Mouse (Mus musculus): ENCODE data around the gene Nfic.
A peak's percentile ranks its signal among the peaks of the same experiment; 100 is the strongest.

The Nfic gene

DNA sequence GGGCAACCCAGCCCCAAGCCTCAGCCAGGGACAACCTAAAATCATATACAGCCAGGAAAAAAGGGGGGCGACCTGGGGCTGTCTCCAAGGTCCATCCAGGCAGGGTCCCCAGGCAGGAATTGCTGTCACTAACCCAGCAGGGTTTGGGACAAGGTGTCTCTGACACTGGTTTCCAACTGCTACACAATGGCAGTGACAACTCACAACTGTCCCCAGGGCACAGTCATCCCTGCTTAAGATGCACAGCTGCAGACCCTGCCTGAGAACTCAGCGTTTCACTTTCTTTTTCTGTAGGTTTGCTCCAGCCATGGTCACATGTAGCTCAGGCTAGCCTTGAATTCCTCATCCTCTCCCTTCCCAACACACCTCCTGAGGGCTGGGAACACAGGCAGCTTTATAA is 26.3 kb downstream of the Nfic start:
- peak; percentile 19 for DNase-seq

DNA sequence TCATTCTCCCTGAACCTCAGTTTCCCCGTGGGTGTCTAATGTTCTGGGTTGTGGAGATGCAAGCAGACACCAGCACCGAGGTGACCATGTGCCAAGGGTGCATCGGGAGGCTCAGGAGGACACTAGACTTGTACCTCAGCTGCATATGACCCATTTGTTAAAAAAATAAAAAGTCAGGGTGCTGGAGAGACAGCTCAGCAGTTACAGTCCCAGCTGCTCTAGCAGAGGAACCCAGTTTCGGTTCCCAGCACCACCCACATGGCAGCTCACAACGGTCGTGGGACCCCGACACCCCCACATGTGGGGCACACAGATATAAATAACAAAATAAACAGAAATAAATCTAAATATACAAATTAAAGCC is 26.9 kb downstream of the Nfic start:
- DNase-seq, result peak; percentile 14

DNA sequence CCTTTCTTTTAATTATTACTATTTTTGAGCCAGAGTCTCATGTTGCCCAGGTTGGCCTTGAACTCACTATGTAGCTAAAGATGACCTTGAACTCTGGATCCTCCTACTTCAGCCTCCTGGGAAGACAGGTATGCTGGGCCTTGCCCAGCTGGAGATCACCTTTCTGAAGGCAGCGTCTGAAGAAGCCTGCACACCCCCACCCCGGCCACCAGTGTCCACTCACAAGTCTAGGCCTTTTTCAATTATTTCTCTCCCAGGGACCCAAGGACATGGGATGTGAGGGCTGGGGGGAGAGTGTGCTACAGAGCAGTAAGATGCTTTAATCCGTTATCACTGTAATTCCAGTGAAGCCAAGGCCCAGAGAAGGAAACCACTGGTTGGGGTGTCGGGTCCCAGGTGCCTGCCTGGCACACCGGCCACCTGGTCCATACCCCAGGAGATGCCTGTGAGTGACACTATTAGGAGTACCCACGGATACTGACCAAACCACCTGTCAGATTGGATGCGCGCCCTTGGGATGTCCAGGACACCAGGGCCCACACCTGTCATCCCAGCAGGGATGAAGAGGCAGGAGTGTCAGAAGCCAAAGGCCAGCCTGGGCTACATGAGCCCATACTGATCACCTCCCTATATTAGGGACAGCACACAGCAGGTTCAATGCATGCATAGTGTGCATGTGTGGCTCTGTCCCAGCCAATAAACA is 27.5 kb downstream of the Nfic start:
- DNase-seq, result peak; percentile 25

DNA sequence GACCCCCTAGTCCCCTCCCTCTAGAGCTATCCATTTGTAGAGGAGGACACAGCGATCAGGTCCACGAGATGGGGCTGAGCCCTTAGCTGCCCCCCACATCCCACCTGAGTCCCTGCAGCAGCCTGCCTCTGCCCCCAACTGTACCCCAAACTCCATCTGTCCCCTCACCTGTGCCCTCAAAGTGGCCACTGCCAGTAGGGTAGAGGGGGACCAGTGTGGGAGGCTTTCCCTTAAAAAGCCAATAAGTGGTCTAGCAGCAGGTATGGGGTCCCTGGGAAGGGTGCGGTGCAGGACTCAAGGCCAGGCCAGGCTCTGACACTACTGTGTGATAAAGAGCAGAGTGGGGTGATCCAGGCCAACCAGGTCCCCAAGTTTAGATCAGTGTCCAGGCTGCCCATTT is 28.1 kb downstream of the Nfic start:
- peak; percentile 25 for DNase-seq

DNA sequence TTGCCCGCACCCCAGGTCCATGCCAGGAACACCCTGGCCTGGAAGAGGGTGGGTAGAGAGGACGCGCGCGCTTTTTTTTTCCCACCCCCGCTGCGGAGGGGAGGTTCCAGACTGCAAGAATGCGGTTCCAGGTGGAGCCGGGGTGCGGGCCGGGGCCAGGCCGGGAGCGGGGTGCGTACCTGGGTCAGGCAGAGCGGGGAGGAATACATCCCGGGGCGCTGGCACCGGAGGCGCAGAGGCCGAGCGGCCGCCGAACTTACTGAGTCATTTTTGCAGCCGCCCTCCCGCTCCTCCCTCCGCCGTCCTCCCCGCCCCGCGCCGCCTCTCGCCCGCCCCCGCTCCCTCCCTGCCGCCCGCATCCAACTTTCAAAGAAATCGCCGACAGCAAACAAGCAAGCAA is 28.5 kb downstream of the Nfic start:
- peak; percentile 88 for DNase-seq

DNA sequence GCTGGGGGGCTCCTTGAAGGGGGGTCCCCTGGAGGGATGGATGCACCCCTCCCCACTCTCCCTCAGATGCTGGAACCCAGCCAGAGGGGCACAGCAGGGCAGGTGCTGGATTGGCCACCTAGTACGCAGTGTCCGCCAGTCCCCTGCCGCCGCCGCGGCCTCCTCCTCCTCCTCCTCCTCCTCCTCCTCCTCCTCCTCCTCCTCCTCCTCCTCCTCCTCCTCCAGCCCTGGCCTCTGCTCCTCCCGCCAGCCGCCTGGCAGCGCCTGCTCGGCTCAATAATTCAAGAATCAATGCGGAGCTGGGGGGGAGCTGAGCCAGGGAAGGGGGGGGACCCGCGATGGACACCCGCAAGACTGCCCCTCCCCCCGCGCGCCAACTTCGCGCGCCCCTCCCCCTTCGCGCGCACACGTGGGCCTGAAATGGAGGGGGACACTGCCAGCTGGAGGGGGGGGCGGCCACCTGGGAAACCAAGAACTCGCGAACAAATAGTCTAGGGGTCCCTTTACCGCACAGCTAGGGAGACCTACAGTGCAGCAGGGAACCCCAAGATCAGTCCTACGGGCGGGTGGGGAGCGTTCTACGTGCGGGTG is 29.3 kb downstream of the Nfic start:
- peak; percentile 70 for DNase-seq

DNA sequence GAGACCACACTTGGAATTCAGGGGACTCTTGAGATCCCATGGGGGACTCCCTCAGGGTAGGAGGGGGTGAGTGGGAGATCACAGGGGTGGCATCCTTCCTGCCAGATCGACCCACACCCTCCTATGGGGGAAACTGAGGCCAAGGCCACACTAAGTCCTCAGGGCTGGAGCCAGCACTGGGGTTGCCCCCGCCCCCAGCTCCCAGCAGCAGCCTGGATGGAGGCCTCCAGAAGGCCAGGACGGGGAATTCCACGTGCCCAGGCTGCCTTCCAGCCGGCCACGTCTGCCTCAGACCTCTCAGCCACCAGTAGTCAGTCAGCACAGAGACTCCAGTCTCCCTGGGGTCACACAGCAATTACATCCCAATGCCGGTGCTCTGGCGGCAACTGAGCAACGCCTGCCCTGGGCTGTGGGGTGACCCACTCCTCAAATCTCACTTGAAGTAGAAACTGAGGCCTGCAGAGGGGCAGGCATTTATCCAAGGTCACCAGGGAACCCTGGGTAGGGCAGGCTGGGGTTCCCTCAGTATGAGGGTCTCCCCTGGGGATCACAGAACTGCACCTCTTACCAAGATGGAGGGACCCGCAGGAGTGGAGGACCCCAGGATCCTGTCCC is 30.1 kb downstream of the Nfic start:
- peak; percentile 65 for DNase-seq

DNA sequence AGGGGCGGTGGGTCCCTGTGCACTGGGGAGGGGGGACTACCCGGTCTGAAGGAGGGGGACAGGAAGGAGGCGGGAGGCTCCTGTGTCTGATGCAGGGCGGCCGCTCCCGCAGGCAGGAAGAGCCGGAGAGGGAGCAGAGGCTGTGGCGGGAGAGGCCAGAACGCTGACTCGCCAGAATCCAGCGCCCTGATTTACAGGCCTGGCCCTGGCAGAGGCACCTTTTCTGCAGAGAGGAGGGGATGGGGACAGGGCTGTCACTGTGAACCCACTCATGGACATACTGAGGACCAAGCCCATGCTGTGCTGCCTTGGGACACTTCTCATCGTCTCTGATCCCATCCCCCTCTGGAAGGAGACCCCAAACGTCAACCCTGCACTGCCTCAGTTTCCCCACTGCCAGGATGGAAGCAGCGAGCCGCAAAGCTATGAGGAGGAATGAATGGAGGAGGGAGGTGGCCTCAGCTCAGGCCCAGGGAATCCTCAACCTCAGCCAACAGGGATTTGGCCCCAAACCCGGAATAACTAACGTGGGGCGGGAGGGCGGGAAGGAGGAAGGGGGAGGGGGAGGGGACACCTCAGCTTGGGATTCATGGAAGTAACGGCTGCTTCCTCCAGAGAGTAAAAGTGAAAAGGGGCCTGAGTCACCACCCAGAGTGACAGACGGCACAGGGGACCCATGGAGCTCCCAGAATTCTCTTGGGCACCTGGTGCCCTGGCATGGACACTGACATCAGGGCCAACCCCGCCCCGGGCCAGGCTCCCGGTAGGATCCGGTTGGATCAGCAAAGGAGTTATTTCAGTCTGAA is 31.0 kb downstream of the Nfic start:
- peak; percentile 83 for DNase-seq

DNA sequence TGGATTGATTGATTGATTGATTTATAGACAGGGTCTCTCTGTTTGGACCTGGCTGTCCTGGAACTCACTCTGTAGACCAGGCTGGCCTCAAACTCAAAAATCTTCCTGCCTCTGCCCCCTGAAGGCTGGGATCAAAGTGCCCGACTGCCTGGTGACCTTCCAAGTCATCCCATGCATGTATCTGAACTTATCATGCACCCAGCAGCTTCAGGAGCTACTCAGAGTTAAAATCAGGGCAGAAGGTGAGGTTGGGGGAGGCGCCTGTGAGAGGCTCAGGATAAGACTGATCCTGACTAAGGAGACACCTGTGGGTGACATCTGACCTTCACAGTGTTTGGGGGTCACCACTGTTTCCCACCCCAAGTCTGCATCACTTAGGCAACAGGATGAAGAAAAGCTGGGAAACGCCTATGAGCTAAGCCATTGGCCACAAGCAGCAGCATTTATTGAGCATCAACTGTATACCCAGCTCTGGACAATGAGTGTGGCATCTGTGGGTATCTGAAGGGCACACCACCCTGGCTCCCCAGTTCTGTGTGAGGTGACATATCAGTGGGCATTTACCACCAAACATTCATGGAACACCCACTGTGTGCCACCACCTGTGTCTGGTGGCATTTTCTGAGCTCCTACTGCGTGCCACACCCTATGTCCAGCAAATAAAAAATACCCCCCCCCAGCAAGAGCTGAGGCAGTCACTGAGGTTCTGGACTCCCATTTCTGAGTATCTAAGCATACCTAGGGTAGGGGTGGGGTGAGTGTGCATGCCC is 31.8 kb downstream of the Nfic start:
- peak; percentile 20 for DNase-seq

DNA sequence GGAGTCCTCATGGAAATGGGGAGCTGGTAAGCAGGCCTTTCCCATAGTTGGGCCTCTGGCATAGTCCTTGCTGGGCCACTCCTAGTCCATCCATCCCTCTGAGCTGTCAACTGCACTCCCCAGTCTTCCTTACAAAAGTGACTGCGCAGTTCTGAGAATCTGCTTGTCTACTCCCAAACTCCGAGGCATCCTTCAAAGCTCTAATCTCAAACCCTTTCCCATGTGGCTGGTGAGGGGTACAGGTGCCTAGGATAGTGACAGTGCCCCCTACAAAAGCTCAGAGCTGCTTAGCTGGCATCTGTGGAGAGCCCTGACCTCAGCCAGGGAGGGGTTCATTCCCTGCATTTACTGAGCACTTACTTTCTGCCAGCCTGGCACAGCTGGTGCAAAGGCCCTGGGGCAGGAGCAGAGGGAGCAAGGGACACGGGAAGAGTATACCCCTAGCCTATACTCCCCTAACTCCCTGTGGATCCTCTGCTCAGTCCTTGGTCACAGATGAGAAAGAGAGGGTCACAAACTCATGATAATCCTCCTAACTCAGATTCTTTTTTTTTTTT is 32.7 kb downstream of the Nfic start:
- DNase-seq, result peak; percentile 10

DNA sequence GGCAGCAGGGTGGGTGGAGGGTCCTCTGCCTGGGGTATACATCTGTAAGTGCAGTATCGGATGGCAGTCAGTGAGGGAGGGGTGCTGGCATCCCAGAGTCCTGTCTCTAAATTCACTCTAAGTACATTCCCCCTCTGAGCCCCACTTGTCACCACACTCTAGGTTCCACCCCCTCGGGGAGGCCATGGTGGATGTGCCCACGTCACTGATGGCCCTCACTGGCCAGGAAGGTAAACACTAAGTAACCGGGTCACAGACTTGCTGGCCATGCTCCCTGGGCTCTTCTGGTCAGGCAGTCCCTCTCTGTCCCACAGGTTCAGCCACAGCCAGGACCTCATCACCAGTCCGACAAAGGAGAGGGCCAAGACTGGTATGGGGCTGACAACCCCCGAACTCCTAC is 33.2 kb downstream of the Nfic start:
- DNase-seq, result peak; percentile 13

DNA sequence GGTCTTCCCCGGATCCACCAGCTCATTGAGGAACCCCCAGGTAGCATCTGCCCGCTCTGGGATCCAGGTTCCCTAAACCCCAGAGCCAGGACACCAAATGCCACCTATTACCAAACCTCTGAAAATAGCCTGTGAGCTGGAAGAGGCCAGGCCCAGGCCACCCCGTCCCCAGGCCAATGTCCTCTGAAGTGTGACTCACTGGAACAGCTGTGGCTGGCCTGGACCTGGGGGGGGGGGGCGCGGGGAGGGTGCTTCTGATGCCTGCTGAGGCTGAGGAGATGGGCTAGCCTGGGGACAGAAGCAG is 33.7 kb downstream of the Nfic start:
- DNase-seq, result peak; percentile 11

DNA sequence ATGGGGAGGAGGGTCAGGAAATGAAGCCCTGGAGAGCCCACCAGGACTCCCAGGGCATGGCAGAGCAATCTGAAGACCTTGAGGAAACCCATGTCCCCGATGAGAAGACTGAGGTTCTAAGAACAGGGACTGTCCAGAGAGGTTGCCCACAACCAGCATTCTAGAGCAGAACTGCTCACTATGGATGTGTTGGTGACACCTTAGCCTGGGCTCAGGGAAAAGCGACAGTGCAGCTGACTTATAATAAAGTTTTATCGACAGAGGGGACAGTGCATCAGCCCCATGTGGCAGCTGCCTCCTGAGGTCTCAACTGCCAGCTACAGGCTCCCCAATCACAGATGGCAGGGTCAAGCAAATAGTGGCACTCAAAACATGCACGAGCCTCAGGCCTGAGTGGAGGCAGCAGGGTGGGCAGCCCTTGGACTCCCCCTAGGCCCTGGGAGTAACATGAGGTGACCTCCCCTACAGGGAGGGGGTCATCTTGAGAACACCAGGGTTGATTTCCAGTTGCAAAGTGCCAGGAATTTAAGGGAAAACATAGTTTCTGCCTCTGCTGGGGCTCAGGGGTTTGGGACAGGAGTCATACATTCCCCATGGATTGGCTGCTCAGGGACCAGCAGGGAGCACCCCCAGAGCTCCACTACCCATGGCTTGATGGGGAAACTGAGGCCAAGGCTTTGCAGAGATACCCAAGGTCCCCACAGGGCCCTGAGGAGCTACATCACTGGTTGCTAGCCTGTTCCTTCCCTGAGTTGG is 34.2 kb downstream of the Nfic start:
- no peak for DNase-seq

DNA sequence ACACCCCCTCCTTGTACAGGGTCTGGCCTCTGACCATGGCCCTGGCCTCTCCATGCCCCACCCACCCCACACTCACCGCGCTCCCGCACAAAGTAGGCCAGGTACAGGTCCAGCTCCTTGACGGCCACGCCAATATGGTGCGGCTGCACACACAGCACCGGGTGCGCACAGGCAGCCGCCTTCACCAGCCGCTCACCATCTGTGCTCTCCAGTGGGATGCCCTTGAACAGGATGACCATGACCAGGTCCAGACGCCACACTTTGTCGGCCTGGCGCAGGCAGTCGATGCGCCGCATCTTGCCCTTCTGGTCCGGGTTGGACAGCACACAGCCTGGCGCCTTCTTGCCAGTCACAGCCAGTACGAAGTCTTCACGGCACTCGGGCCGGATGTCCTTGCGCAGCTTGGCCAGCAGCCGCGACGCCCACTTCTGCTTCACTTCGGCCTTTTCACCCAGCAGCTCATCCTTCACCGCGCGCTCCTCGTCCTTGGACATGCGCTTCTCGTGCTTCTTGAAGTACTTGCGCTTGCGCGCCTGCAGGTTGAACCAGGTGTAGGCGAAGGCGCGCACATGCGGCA is 35.2 kb downstream of the Nfic start:
- DNase-seq, result peak; percentile 44

DNA sequence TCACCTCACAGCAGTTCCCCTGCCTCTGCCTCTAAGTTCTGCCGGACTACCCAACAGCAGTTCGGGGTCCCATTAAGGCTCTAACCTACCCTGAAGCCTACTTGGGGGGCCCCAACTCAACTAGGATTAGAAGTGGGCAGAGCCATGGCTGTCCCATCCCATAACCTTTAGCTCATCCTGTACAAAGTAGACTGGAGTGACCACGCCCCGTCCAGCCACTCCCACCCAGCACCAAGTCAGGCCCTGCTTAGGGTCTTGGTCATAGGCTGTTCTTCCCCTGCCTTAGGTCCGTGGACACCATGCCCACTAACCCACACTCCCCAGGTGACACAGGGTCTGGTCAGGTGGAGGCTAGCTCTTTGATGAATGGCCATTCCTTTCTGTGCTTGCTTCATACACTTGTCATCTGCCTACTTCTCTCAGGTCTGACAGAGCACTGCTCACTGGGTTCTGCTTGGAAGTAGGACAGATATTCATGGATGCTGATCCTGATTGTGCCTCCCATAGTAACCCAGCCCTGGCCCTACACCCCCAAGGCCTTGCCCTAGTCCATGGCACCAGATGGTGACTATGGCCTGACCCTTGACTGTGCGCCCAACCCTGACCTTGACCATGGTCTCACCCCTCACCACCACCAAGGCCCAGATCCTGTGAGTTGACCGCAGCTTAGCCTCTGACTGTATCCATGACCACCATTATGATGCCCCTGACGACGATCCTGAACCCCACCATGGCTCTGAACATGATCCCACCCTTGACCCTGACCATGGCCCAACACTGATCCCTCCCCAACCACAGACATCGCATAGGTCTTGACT is 36.1 kb downstream of the Nfic start:
- peak; percentile 14 for DNase-seq

DNA sequence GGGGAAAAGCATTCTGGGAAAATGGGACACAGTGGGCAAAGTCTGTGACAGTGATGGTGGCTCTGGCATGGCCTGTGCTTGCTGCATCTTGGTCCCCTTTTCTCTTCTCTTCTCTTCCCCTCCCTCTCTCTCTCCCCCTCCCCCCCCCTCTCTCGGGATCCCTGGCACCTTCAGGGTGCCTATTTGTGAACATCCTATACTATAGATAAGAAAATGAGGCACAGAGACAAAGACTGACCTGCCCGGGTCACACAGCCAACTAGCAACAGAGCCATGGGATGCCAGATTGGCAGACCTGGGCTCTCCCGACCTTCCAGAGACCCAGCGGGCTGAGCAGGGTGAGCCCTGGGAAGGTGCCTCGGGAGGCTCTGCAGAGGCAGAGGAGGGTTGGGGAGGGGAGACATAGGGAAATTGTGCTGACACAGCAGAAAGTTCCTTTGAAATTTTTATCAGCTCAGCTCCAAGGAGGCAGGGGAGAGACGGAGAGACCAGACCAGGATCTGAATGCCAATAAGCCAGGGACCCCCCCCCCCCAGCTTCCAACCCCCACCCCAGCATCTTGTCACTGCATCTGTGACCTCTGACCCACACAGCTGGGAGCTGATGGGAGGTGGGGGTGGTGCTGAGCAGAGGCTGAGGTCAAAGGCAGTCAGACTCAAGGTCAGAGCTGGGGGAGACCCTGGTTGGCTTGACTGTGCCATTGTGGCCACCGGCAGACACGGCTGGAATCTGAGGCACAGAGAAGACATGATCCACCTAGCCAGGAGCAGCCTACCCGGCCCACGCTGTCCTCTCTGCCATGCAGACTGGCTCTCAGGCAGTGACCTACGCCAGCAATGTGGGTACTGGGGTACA is 37.0 kb downstream of the Nfic start:
- peak; percentile 34 for DNase-seq

DNA sequence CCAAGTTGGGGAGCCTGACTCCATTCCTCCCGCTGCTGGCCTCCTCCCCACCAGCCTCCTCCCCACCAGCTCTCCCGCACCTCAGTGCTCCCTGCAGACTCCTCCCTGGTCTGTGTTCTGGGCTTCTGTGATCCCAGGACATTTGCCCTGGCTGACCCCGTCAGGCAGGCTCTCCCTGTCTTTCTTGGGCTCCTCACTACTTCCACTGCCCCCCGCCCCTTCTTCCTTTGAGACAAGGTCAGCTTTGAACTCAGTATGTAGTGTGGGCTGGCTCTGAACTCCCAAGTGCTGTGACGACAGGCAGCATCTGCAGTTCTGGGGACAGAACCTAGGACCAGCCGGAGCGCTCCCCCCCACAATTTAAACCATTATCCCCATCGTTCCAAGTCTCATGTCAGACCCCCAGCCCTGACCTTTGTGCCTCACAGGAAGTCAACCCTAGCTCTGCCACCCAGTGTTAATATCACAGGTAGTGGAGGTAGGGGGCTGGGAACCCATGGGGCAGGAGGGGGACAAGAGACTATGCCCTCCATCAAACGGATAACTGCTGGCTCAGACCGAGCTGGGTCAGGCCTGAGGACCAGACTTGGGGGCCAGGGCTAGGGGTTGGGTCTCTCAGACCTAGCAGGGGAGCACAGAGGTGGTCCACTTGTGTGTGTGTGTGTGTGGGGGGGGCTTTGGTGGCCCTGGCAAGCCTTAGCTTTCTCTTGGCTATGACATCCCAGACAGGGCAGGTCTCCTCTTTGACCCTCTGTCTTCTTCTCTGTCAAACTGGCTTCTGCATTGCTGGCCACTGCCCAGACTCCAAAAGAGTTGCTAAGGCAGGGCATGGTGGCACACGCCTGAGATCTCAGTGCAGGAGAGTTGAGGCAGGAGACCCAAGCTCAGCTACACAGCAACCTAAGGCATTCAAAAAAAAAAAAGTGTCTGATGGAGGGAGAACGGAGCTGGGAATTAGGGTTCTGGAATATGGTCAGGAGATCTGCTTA is 37.9 kb downstream of the Nfic start:
- no peak for DNase-seq

DNA sequence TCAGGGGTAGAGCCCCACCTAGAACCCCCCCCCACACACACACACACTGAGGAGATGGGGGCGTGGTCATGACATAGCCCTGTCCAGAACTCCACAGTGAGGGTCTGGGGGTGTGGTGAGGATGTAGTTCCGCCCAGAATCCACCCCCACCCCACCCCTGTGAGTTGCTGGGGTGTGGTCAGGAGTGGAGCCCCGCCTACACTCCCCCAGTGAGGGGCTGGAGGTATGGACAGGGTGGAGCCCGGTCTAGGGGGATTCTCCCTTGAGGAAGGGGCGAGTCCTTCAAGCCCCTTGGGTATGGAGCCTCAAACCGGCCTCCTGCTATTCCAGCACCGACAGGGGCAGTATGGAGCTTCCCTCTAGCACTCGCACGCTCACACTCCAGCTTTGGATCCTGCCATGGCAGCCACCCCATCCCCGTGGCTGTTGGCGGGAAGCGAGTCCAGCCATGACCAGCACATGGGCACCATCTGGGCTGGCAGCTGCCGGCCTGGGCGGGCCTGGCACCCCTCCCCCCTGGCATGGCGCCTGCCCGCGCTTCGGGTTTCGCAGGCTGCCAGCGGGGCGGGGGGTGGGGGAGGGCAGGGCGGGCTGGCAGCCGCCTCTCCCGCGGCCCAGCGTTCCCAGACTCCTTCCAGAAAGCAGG is 38.7 kb downstream of the Nfic start:
- peak; percentile 89 for DNase-seq

Data from kidney, postnatal 10 days (tissue).